Mouse (Mus musculus) natural killer cell, adult 2 months (primary cell): ENCODE results near the gene Gm20696.

Experiments
- DNase-seq, 2 experiments: peaks; one replicate each; pipeline ENCODE4 v3.0.0; 2022; ENCODE audit warnings: low spot score in 2 of 2

The Gm20696 gene

GRCm38 (mm10) chr6:99211663-99212333, 454.8 kb downstream of the Gm20696 start:
- no peak for DNase-seq

DNA sequence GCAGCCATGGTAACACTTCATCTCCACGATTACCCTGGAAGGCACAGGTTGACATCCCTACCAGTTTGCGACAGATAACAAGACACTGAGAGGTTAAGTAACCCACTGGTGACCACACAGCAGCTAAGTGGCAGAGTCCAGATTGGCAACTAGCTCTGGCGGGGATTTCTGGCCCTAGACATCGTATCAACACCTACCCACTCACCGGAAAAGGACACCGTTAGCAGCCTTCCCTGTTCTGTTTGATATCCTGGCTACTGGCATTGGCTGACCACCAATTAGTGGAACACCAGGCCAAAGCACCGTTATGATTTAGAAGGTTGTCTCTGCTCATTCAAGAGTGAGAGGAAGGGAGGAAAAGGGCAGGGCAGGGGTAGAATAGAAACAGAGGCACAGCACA, 456.4 kb downstream of the Gm20696 start:
- DNase-seq: no peak
